Mouse (Mus musculus): ENCODE data around the gene Spa17. TPM values are rescaled to one million over a fixed set of nuclear protein-coding genes. Genes with fewer than 3 reads are reported as not detected.

Gene Spa17
- 1 to 10 TPM; 3.4 to 3.9 TPM for total RNA-seq (2021)

GRCm38 (mm10) chr9:37613182-37613910, at the start of gene Spa17:
Gene Spa17 (minus strand): TSS chr9:37613722.
- DNase-seq, result peak; percentile 91 to 92
- intact Hi-C loops (cut with DNase I), result loop anchor here (2.0 to 5.0 kb wide), 3 partner anchors 46 to 87 kb away; partner anchors contain the start of gene Nrgn

DNA sequence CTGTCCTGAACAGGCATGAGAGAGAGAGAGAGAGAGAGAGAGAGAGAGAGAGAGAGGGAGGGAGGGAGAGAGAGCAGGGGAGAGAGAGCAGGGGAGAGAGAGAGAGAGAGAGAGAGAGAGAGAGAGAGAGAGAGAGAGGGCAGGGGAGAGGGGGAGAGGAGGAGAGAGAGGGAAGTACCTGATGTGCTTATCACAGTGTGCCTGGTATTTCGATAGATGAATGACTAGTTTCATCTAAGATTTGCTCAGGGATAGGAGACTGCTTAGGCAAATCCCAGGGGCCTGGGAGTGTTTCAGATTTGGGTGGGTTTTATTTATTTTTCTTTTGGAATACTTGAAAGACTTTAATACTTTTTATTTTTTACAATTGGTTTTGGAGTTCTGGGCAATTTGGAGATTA, 49.7 kb upstream of the Spa17 start:
- DNase-seq, result no peak
- intact Hi-C loops (cut with DNase I), result no loop called here

GRCm38 (mm10) chr9:37659413-37659812, 45.9 kb upstream of the Spa17 start:
- intact Hi-C loops (cut with DNase I), result no loop called here
- no peak for DNase-seq

GRCm38 (mm10) chr9:37656931-37657481, 43.5 kb upstream of the Spa17 start, which contains the start of gene Tbrg1:
Gene Tbrg1 (minus strand): TSS chr9:37657312.
- DNase-seq, result peak; percentile 90 to 92
- intact Hi-C loops (cut with DNase I), result no loop called here

DNA sequence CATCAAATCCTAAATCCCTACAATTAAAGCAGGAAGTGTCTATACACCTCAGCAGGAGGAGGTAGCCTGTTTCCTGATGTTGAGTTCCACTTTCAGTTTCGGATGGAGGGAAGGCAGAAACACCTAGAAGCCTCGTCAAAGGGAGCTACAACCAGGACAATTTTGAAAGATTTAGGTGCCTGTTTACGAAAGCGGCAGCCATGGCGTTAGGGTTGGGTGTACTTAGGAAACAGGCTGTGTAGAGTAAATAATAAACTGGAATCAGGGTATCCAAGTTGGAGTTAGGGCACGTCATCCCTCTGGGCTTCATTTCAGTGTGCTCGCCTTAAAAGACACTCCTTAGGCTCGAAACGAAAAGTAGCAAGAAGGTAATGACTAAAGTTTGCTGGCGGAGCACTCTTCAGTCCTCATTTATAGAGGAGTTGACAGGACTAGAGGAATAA, 42.9 kb upstream of the Spa17 start:
- intact Hi-C loops (cut with DNase I), result no loop called here
- peak in 1 of 2 experiments; percentile 29 for DNase-seq

GRCm38 (mm10) chr9:37655961-37656360, 42.4 kb upstream of the Spa17 start:
- DNase-seq, result no peak
- intact Hi-C loops (cut with DNase I), result no loop called here

GRCm38 (mm10) chr9:37653836-37654235, 40.3 kb upstream of the Spa17 start:
- no peak for DNase-seq
- intact Hi-C loops (cut with DNase I), result no loop called here

- intact Hi-C loops (cut with DNase I), result no loop called here
- no peak for DNase-seq
Measured at GRCm38 (mm10) chr9:37650639-37651038, 37.1 kb upstream of the Spa17 start.

DNA sequence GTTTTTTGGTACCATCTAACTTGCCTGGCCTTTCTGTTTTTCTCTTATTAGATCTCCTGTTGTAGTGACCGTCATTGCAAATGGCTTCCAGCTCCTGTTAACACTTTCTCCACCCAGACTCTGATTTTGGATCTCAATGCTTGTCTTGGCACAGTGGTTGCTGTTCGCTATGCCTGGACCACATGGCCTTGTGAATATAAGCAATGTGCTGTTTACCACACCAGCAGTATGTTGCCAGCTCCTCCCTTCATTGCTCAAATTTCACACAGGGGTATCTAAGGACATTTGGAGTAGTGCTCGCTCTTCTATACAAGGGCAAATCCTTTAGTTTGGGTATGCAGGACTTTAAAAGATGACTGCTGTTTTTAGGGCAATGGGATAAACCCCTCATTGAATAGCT, 32.7 kb upstream of the Spa17 start:
- DNase-seq, result peak; percentile 28 to 33
- intact Hi-C loops (cut with DNase I), result no loop called here

DNA sequence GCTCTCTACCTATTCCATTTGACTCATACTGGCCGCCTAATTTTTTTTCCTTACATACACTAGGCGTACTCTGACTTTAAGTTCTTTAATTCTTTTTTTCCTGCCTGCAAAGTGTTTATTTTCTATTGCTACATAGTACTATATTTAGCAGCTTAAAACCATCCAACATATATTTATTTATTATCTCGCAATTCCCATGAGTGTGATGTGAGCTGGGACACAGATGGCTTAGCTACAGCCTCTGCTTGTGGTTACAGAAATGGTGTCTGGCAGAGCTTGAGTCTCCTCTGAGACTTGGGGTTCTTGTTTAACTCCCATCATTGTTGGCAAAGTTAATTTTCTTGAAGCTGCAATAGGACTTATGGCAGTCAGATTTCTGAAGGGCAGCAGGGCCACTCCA, 25.2 kb upstream of the Spa17 start:
- intact Hi-C loops (cut with DNase I), result loop anchor here (5.0 to 10.0 kb wide), 2 partner anchors 176 to 384 kb away; partner anchors contain the start of gene Slc37a2
- DNase-seq, result no peak

- peak in 1 of 2 experiments; percentile 26 for DNase-seq
- intact Hi-C loops (cut with DNase I), result loop anchor here (5.0 to 10.0 kb wide), 2 partner anchors 175 to 382 kb away; partner anchors contain the start of gene Slc37a2
Measured at GRCm38 (mm10) chr9:37636800-37637542, 23.4 kb upstream of the Spa17 start.

- peak; percentile 44 to 72 for DNase-seq
- intact Hi-C loops (cut with DNase I), result loop anchor here (5.0 to 10.0 kb wide), 2 partner anchors 174 to 382 kb away; partner anchors contain the start of gene Slc37a2
Measured at GRCm38 (mm10) chr9:37636335-37636734, 22.8 kb upstream of the Spa17 start.

DNA sequence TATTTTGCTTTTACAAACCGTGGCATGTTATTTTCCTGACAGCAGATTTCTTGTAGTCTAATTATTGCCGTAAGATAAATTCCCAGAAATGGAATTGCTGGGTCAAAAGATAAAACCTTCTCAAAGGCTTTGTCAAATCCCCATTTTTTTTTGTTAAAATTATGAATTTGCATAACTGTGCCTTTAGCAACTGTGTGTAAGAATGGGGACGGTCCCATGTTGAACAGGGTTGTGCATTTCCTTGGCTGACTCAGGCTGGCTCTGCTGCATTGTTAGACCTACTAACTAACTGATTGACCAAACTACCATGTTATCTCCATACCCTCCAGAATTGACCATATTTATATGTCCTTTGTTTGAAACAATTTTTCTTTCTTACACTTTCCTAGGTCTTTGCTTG, 20.7 kb upstream of the Spa17 start:
- DNase-seq, result no peak
- intact Hi-C loops (cut with DNase I), result loop anchor here (10.0 kb wide), 1 partner anchor 379 kb away; the partner anchor contains the start of gene Slc37a2

- no peak for DNase-seq
- intact Hi-C loops (cut with DNase I), result loop anchor here (10.0 kb wide), 1 partner anchor 378 kb away; the partner anchor contains the start of gene Slc37a2
Measured at GRCm38 (mm10) chr9:37632305-37632704, 18.8 kb upstream of the Spa17 start.

GRCm38 (mm10) chr9:37629941-37630340, 16.4 kb upstream of the Spa17 start:
- no peak for DNase-seq
- intact Hi-C loops (cut with DNase I), result loop anchor here (10.0 kb wide), 1 partner anchor 375 kb away; the partner anchor contains the start of gene Slc37a2

DNA sequence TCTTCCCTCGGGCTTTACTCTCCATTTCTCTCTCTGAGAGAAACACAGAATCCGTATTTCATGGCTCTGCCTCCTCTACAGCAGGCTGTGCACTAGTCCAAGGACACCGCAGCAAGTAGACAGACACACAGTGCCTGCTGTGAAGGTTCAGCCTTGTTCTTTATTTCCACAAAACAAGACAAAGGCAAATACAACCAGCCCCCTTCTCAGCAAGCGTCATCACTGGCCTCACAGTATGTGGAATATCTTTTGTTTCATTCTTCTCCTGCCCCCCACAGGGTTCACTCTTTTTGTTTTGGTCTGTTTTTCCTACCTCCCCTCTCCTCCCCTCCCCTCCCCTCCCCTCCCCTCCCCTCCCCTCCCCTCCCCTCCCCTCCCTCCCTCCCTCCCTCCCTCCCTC, 15.1 kb upstream of the Spa17 start:
- DNase-seq, result no peak
- intact Hi-C loops (cut with DNase I), result no loop called here

DNA sequence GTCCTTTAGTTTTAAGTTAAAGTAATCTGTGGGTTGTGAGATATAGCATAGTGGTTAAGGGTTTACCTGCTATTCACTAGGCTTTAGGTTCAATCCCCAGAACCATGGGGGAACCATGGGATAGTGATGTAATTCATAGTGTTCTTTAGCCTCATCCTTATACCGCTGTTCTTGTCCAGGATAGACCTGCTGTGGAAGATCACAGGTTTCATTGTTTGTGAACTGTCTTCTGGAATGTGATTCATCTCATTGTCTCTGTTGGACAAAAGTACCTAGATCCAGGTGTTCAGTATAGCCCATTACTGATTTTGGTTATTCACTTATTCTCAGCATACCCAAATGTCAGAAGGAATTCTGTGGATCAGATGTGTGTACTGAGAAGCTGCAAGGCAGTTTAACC, 13.7 kb upstream of the Spa17 start:
- no peak for DNase-seq
- intact Hi-C loops (cut with DNase I), result no loop called here

- DNase-seq, result peak; percentile 28 to 54
- intact Hi-C loops (cut with DNase I), result no loop called here
Measured at GRCm38 (mm10) chr9:37626103-37626567, 12.6 kb upstream of the Spa17 start.

DNA sequence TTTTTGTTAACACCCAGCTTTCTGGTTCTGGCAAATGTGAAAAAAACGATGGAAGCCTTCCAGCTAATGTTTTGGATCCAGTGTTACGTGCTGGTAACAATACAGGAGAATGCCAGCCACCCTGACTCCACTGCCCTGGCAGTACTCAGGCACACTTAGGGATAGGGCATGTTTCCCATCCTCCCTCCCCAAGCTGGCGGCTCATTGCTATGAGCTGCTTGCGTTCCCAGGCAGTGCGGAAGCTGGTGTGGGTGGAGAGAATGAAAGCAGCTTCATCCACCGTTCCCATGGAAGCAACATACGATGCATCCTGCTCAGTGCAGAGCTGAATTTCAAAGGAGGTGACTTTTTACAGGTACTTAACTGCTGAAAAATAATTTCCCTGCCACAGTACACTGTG, 12.1 kb upstream of the Spa17 start:
- peak in 1 of 2 experiments; percentile 41 for DNase-seq
- intact Hi-C loops (cut with DNase I), result no loop called here

GRCm38 (mm10) chr9:37625129-37625528, 11.6 kb upstream of the Spa17 start:
- intact Hi-C loops (cut with DNase I), result no loop called here
- DNase-seq, result no peak

DNA sequence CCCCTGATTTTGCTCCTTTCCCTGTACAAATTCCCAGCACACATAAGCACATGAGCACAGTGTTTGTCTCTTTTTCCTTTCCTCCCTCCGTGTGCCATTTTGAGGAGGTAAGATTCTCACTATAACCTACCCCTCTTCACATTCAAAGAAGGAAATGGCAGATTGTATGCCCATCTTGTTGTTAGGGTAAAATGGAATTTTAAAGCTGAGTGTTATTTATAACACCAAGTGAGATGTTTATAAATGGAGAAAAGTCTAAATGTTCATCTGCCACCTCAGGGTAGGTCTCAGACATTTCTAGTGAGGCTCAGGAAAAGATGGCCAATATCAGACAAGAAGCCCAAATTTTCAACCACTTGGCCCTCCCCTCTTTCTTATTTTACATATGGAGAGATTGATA, 11.0 kb upstream of the Spa17 start:
- intact Hi-C loops (cut with DNase I), result no loop called here
- no peak for DNase-seq

Data from heart, postnatal 10 days (tissue).